Mouse (Mus musculus) ES-Bruce4 (cell line): Measurements from ENCODE around the gene Get4. TPM values are rescaled to one million over a fixed set of nuclear protein-coding genes. Genes with fewer than 3 reads are reported as not detected.
A peak's percentile ranks its signal among the peaks of the same experiment; 100 is the strongest.

Experiments
- H3K27ac ChIP-seq: 2 replicates; pipeline ENCODE4 v1.5.1; 2012; ENCODE audit warnings: low read length, inconsistent platforms; ENCODE audit not compliant: insufficient read depth
- H3K27me3 ChIP-seq: 2 replicates; pipeline ENCODE4 v1.6.1; 2012; ENCODE audit warnings: mild to moderate bottlenecking, low read length, inconsistent platforms; ENCODE audit not compliant: control insufficient read depth, poor library complexity, insufficient read depth, severe bottlenecking
- H3K36me3 ChIP-seq: 2 replicates; pipeline ENCODE4 v1.6.1; 2012; ENCODE audit warnings: inconsistent platforms, mild to moderate bottlenecking, low read length, moderate library complexity; ENCODE audit not compliant: control insufficient read depth, poor library complexity, insufficient read depth, severe bottlenecking
- H3K4me1 ChIP-seq: one replicate; pipeline ENCODE4 v1.8.1; 2011; ENCODE audit warnings: low read length; ENCODE audit not compliant: control insufficient read depth, insufficient read depth
- H3K4me3 ChIP-seq: 2 replicates; pipeline ENCODE4 v1.5.1; 2011; ENCODE audit warnings: low read depth, mild to moderate bottlenecking, low read length
- H3K9ac ChIP-seq: 2 replicates; pipeline ENCODE4 v1.6.1; 2012; ENCODE audit warnings: low read depth, mild to moderate bottlenecking, inconsistent platforms; ENCODE audit not compliant: poor library complexity, severe bottlenecking
- H3K9me3 ChIP-seq: replicated peaks from 2 replicates; pipeline ENCODE4 v1.6.1; 2012; ENCODE audit warnings: mild to moderate bottlenecking, low read length, inconsistent platforms; ENCODE audit not compliant: control insufficient read depth, poor library complexity, insufficient read depth, severe bottlenecking
- CTCF ChIP-seq: IDR thresholded peaks from one replicate; pipeline ENCODE4 v1.8.1; 2011; ENCODE audit warnings: low read depth, low read length
- EP300 ChIP-seq: IDR thresholded peaks from 2 replicates; pipeline ENCODE4 v1.6.1; 2011; ENCODE audit warnings: low read depth, low read length; ENCODE audit not compliant: insufficient read depth
- POLR2A ChIP-seq: IDR thresholded peaks from one replicate; pipeline ENCODE4 v1.8.1; 2011; ENCODE audit warnings: low read length; ENCODE audit not compliant: insufficient read depth
- polyA plus RNA-seq: library from polyadenylated mRNA; stranded (reverse); fragments of >200 nt; gene quantifications from 2 replicates; pipeline ENCODE4 v1.2.4, GENCODE M21; 2011; ENCODE audit warnings: low read depth; ENCODE audit not compliant: missing spikeins, insufficient read depth, insufficient read length

Get4 gene
- polyA plus RNA-seq, 1 experiment = 55.9 TPM

GRCm38 (mm10) chr5:139253301-139253741, 1.2 kb downstream of the Get4 start:
- no peaks in the 10 kb centered on the region for H3K27me3 ChIP-seq
- H3K4me1 ChIP-seq = peaks cover 2% of the 10 kb centered on the region
- no peak overlapping the region for H3K27ac ChIP-seq
- no peak for TF ChIP-seq POLR2A
- no peak for TF ChIP-seq CTCF
- no peak for TF ChIP-seq EP300
- peaks cover 5% of the 10 kb centered on the region for H3K36me3 ChIP-seq
- H3K9me3 ChIP-seq = no peaks in the 10 kb centered on the region
- H3K4me3 ChIP-seq = peak overlapping the region; percentile 96
- H3K9ac ChIP-seq = peak overlapping the region; percentile 72

- H3K9me3 ChIP-seq = no peaks in the 10 kb centered on the region
- no peaks in the 10 kb centered on the region for H3K27me3 ChIP-seq
- TF ChIP-seq POLR2A (no peak), EP300 (no peak), CTCF (peak; percentile 31)
- H3K4me1 ChIP-seq = peaks cover 2% of the 10 kb centered on the region
- no peak overlapping the region for H3K4me3 ChIP-seq
- H3K9ac ChIP-seq = no peak overlapping the region
- H3K36me3 ChIP-seq = no peaks in the 10 kb centered on the region
- H3K27ac ChIP-seq = no peak overlapping the region
Observed at GRCm38 (mm10) chr5:139254938-139255337, 2.8 kb downstream of the Get4 start.

- Histone ChIP-seq H3K4me1 (peaks cover 2% of the 10 kb centered on the region), H3K9me3 (no peaks in the 10 kb centered on the region), H3K27ac (no peak overlapping the region), H3K9ac (no peak overlapping the region), H3K4me3 (no peak overlapping the region), H3K36me3 (no peaks in the 10 kb centered on the region), H3K27me3 (no peaks in the 10 kb centered on the region)
- TF ChIP-seq CTCF (no peak), POLR2A (no peak), EP300 (no peak)
Observed at GRCm38 (mm10) chr5:139255777-139256176, 3.7 kb downstream of the Get4 start.

DNA sequence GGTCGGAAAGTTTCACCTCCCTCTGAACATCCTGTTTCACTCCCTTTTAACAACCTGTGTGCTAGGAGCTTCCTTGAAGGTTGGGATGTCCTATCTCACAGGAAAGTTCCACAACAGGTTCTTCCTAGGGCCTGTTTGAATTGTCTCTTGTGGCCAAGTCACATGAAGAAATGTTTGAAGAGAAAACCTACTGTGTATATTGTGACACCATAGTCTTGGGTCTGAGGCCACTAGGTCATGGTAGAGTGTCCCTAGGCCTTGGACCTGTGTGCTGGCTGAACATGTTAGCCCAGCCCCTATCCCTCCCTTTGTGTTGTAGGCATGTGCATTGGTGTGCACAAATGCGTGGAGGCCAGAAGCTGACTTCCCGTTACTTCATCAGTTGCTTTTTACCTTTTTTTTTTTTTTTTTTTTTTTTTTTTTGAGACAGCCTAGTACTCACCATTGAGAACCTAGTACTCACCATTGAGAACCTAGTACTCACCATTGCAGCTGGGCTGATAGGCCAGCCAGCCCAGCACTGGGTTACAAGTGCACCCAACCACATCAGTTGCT, 4.2 kb downstream of the Get4 start:
- Histone ChIP-seq H3K9ac (no peak overlapping the region), H3K27ac (no peak overlapping the region), H3K36me3 (no peaks in the 10 kb centered on the region), H3K4me3 (no peak overlapping the region), H3K27me3 (no peaks in the 10 kb centered on the region), H3K9me3 (no peaks in the 10 kb centered on the region), H3K4me1 (peaks cover 2% of the 10 kb centered on the region)
- TF ChIP-seq EP300 (no peak), CTCF (no peak), POLR2A (no peak)

DNA sequence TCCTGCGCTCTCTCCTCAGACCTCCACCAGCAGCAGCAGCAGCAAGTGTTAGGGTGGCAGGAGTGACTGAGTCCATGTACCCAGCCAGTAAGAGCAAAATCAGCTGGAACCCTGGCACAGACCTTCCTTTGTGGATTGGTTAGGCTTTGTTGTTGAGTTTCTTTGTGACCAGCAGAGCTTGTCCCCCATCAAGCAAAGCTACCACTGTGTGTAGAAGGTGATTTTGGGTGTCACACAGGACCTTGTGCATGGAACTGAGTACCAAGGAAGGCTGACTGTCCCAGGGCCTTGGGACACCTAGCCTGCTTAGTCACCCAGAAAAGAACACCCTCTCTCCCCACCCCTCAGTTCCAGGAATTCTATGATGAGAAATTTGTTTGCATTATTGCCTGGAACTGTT, 5.1 kb downstream of the Get4 start:
- H3K36me3 ChIP-seq = no peaks in the 10 kb centered on the region
- no peak overlapping the region for H3K4me3 ChIP-seq
- H3K9me3 ChIP-seq = no peaks in the 10 kb centered on the region
- H3K4me1 ChIP-seq = peaks cover 2% of the 10 kb centered on the region
- no peak overlapping the region for H3K27ac ChIP-seq
- no peak overlapping the region for H3K9ac ChIP-seq
- no peaks in the 10 kb centered on the region for H3K27me3 ChIP-seq
- TF ChIP-seq EP300 (no peak), POLR2A (no peak), CTCF (no peak)

DNA sequence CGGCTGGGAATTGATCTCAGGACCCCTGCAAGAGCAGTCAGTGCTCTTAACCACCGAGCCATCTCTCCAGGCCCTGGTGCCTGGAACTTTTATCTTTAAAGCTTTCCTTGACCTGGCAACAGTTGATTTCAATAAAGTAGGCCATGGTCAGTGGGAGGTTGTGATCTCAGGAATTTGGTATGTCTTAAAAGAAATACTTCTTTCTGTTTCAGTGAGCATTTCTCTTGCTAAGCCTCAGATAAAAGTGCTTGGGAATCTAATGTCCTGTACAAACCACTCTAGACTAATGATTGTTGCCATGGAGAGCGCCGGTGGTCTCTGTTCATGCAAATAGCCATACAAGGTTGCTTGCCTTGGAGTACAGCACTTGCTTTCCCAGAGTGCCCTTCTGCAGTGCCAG, 5.7 kb downstream of the Get4 start:
- Histone ChIP-seq H3K9ac (no peak overlapping the region), H3K27ac (peak overlapping the region; percentile 35; the same call in 1 of the 2 replicates), H3K27me3 (no peaks in the 10 kb centered on the region), H3K4me1 (peaks cover 2% of the 10 kb centered on the region), H3K4me3 (no peak overlapping the region), H3K36me3 (no peaks in the 10 kb centered on the region), H3K9me3 (no peaks in the 10 kb centered on the region)
- no peak for TF ChIP-seq POLR2A
- no peak for TF ChIP-seq EP300
- no peak for TF ChIP-seq CTCF
